Mouse (Mus musculus): ENCODE measurements at regions not wholly inside any gene's neighbourhood (a gene's known extent, or its start where the extent isn't known, plus 50 kb on each side); places are given as distances from the start of the nearest gene placed in this dataset.

DNA sequence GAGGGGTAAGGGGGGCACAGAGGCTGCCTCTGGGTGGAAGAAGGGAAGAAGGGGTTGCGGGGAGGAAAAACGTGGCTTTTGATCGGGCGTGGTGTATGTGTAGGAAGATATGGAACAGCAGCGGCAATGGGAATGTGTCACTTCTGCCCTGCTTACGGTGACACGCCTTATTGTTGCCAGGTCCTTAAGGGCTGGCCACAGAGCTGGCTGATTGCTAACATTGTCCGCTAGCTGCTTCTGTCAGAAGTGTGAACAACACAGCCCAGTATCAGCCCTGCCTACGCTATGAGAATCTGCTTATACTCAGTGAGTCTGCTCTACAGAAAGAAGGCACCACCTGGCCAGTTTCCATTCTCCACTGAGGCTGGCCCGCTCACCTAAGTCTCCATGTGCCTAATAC, 50.9 kb upstream of the Fam189a1 start:
- TF ChIP-seq POLR2A (IDR thresholded peaks at IDR 0.05; ENCODE audit: borderline replicate concordance, extremely low read depth, insufficient read depth, insufficient read length, poor library complexity, severe bottlenecking) (no peak), CTCF (IDR thresholded peaks at IDR 0.05; ENCODE audit: borderline replicate concordance, extremely low read depth, insufficient read depth, insufficient read length) (no peak)

All from brain, embryonic 14.5 days (tissue).